Mouse (Mus musculus): ENCODE measurements around the gene Fbxl4. TPM values are rescaled to one million over a fixed set of nuclear protein-coding genes. Genes with fewer than 3 reads are reported as not detected.

Gene Fbxl4
- polyA plus RNA-seq, 1 experiment from 2014 or later, result 8.6 TPM

Other genes with a start within 250 kb of the Fbxl4 start
- 0.33 and 0.36 TPM in 2 replicates for gene Pou3f2, start 130.8 kb downstream of the Fbxl4 start, polyA plus RNA-seq (2016; fragmentation: Nextera tagmentation; extraction: Ambion mirVana)

Measured in limb, embryonic 12.5 days (tissue).